Mouse (Mus musculus): ENCODE results near the gene Aurkc. TPM values are rescaled to one million over a fixed set of nuclear protein-coding genes. Genes with fewer than 3 reads are reported as not detected.

Aurkc gene
- polyA plus RNA-seq, 1 experiment from 2014 or later, result not detected

Other genes with a start within 250 kb of the Aurkc start
- gene Zfp954, start 126.2 kb downstream of the Aurkc start, polyA plus RNA-seq (2015; fragmentation: Nextera tagmentation; extraction: Ambion mirVana), result 13.8 and 16.4 TPM in 2 replicates
- gene Zfp773, start 141.5 kb downstream of the Aurkc start, polyA plus RNA-seq (2015; fragmentation: Nextera tagmentation; extraction: Ambion mirVana), result 1.7 and 2.0 TPM in 2 replicates
- 2.9 and 3.2 TPM in 2 replicates for gene Zfp418, start 176.0 kb downstream of the Aurkc start, polyA plus RNA-seq (2015; fragmentation: Nextera tagmentation; extraction: Ambion mirVana)
- 7.3 and 8.0 TPM in 2 replicates for gene Zfp772, start 214.7 kb downstream of the Aurkc start, polyA plus RNA-seq (2015; fragmentation: Nextera tagmentation; extraction: Ambion mirVana)

Data from lung, embryonic 16.5 days (tissue).